Mouse (Mus musculus) intestine, embryonic 14.5 days (tissue): ENCODE results near the gene Dab2ip. TPM values are rescaled to one million over a fixed set of nuclear protein-coding genes. Genes with fewer than 3 reads are reported as not detected.

Source experiments
- ATAC-seq: fragments of 200-750 bp; cut with Nextera tagmentation; replicated peaks from 2 replicates; pipeline ENCODE4 v1.8.0; 2017; ENCODE audit warnings: low read depth, moderate number of reproducible peaks, moderate TSS enrichment, moderate library complexity; ENCODE audit not compliant: low FRiP score, low TSS enrichment
- DNase-seq: peaks from one replicate; pipeline ENCODE4 v3.0.0-alpha.2; 2018; ENCODE audit warnings: low spot score
- H3K27ac ChIP-seq: fragments of 300-500 bp; sonication (generic); 2 replicates; pipeline ENCODE4 v1.5.1; 2014; ENCODE audit warnings: low read depth, mild to moderate bottlenecking, control low read depth
- H3K27me3 ChIP-seq: fragments of 300-500 bp; sonication (generic); replicated peaks from 2 replicates; pipeline ENCODE4 v1.6.1; 2014; ENCODE audit warnings: low read length, control low read depth; ENCODE audit not compliant: control insufficient read depth, insufficient read depth
- H3K36me3 ChIP-seq: fragments of 300-500 bp; sonication (generic); 2 replicates; pipeline ENCODE4 v1.6.1; 2014; ENCODE audit warnings: low read length, control low read depth; ENCODE audit not compliant: control insufficient read depth, insufficient read depth
- H3K4me1 ChIP-seq: fragments of 300-500 bp; sonication (generic); replicated peaks from 2 replicates; pipeline ENCODE4 v1.6.1; 2014; ENCODE audit warnings: low read length, control low read depth, mixed read lengths; ENCODE audit not compliant: control insufficient read depth, insufficient read depth
- H3K4me2 ChIP-seq: fragments of 300-500 bp; sonication (generic); 2 replicates; pipeline ENCODE4 v1.6.1; 2014; ENCODE audit warnings: low read length
- H3K4me3 ChIP-seq: fragments of 300-500 bp; sonication (generic); 2 replicates; pipeline ENCODE4 v1.5.1; 2014; ENCODE audit warnings: low read depth, low read length, control low read depth, mixed read lengths
- H3K9ac ChIP-seq: fragments of 300-500 bp; sonication (generic); 2 replicates; pipeline ENCODE4 v1.6.1; 2014; ENCODE audit warnings: mild to moderate bottlenecking, low read length
- H3K9me3 ChIP-seq: fragments of 300-500 bp; sonication (generic); 2 replicates; pipeline ENCODE4 v1.6.1; 2016; ENCODE audit warnings: low read length, control low read depth; ENCODE audit not compliant: control insufficient read depth
- WGBS: fragments of 180-500 bp; shearing (Covaris S2); extraction: QIAGEN DNeasy Blood & Tissue Kit; methylation state at CpG from one replicate; pipeline ENCODE4 v1.1.7; 2014; 5-methylcytosine and 5-hydroxymethylcytosine counted together
- polyA plus RNA-seq: library from polyadenylated mRNA; unstranded; fragments of >200 nt; fragmentation: Nextera tagmentation; extraction: Ambion mirVana; gene quantifications from 2 replicates; pipeline ENCODE4 v1.2.1, GENCODE M21; 2014

Dab2ip gene
- 43.3 and 47.8 TPM in 2 replicates for polyA plus RNA-seq

DNA sequence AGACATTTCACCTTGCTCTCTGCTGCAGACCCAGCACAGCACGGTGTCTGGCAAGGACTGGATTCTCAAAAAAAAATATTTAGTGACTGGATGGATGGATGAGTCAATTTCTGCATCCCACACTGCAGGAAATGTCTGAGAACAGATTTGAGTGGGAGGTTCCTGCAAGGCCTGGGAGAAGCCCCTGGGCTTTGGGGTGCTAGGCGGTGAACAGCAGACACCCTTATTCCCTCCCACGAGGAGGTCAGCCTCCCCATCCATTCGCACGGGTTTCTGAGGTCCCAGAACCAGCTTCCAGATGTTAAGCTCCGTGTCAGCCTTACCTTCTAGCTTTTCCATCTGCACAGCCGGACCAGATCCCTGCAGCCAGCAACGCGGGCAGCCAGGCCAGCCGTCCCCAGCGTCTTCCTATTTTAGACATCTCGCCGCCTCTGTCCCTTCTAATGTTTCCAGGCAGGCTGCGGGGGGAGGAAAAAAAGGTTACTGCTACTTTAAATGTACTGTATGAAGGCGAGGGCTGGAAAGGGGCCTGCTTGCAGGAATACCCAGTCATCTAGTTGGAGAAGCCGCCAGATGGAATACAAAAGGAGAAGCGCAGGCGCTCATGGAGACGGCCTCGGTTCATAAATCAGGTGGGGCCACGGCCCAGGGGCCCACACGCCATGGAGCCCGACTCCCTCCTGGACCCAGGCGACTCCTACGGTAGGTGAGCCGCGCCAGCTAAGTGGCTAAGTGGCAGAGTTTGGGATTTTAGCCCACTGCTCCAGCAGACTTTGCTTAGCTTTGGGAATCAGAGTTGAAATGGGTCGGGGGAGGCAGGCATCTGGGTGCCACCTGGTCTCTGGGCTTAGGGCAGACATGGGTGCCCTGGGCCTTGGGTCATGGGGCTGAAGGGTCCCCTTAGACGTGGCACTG, at the start of gene Dab2ip:
Dab2ip (plus strand) TSS at position 356 of the 915 bp plus-strand sequence.
- ATAC-seq (peak; percentile 31; the same call in 1 of the 2 replicates), DNase-seq (peak; percentile 69)
- peak within 1 kb of the TSS; percentile 71 for H3K27ac ChIP-seq
- no peaks in the 10 kb centered on the region for H3K9me3 ChIP-seq
- H3K36me3 ChIP-seq = 0 out of 2 replicates have a peak, but pooled peaks cover 2% of the 10 kb centered on the region
- H3K4me2 ChIP-seq = peak within 1 kb of the TSS; percentile 45
- peak within 1 kb of the TSS; percentile 27 for H3K4me3 ChIP-seq
- no peaks in the 10 kb centered on the region for H3K27me3 ChIP-seq
- 36% methylated on average over 29 of the region's 29 CpGs for WGBS
- H3K9ac ChIP-seq = peak within 1 kb of the TSS; percentile 23
- H3K4me1 ChIP-seq = peaks cover 30% of the 10 kb centered on the region

DNA sequence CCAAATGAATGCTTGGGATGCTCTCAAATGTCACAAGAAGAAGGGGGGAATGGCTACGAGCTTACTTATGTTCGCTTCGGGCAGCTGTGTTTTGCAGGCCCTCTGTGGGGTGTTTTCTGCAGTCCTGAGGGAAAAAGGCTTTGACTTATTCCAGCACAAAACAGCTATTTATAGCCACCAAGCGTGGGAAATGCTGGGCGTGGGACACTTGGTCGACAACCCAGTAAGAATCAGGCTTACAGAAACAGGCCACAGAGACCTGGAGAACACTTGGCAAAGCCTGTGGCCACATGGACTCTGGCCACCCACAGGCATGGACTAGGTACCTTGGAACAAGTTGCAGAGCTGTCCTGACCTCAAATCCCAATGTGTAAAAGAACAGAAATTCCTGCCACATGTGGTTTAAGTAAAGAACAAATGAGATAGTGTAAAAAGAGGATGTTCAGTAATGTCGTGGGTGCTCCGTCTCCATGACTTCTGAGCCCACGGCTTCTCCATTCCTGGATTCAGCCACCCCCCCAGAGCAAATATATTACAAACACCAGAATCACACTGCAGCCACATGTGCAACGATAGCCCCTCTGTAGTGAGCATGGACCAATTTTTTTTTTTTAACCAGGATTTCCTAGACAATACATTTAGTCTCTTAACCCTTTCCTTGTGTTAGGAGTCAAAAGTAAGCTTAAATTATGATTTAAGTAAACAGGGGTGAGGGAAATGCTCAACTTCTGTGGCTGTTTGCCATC, 49.3 kb upstream of the Dab2ip start:
- 14% methylated on average over 10 of the region's 10 CpGs for WGBS
- Histone ChIP-seq H3K27me3 (no peaks in the 10 kb centered on the region), H3K4me3 (no peak overlapping the region), H3K9ac (no peak overlapping the region), H3K4me1 (peaks cover 57% of the 10 kb centered on the region), H3K36me3 (no peaks in the 10 kb centered on the region), H3K9me3 (no peaks in the 10 kb centered on the region), H3K4me2 (no peak overlapping the region), H3K27ac (peak overlapping the region; percentile 66)
- ATAC-seq = no peak
- no peak for DNase-seq

DNA sequence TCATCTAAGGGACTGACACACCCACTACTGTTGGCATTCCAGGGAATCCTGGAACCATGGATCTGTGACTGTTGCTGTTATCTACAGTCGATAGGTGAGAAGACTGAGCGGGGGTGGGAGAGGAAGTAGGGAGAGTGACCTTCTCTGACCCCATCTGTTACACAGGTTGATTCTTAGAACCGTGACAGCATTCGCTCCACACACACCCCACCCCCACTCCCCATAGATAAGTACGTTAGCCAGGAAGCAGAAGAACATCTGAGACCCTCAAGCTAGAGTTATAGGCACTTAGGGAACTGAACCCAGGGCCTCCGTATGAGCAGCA, 48.8 kb upstream of the Dab2ip start:
- Histone ChIP-seq H3K9ac (no peak overlapping the region), H3K9me3 (no peaks in the 10 kb centered on the region), H3K27me3 (no peaks in the 10 kb centered on the region), H3K36me3 (no peaks in the 10 kb centered on the region), H3K27ac (peak overlapping the region; percentile 66), H3K4me2 (no peak overlapping the region), H3K4me1 (peaks cover 57% of the 10 kb centered on the region), H3K4me3 (no peak overlapping the region)
- no peak for DNase-seq
- 23% methylated on average over 6 of the region's 6 CpGs for WGBS
- no peak for ATAC-seq

DNA sequence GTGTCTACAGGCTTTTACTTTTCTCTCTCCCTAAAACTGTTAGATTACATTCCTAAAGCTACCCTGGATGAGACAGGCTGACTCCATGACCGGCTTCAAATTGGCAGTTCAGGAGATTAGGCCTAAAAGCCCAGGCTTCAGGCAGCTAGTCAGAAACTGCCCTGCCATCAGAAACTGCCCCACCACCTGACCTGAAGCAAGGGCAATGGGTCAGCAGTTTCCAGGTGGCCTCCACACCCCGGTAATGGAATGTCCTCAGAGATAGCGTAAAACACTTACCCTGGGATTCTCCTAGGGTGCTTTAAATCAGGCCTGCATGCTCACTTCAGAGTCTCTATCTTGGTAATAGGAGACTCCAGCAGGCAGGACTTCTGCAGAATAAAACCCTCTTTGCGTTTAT, 48.2 kb upstream of the Dab2ip start:
- ATAC-seq (no peak), DNase-seq (no peak)
- H3K9ac ChIP-seq = no peak overlapping the region
- H3K9me3 ChIP-seq = no peaks in the 10 kb centered on the region
- H3K36me3 ChIP-seq = no peaks in the 10 kb centered on the region
- H3K4me2 ChIP-seq = no peak overlapping the region
- H3K4me3 ChIP-seq = no peak overlapping the region
- H3K27me3 ChIP-seq = no peaks in the 10 kb centered on the region
- WGBS = 43% methylated on average over 4 of the region's 4 CpGs
- peaks cover 57% of the 10 kb centered on the region for H3K4me1 ChIP-seq
- peak overlapping the region; percentile 66 for H3K27ac ChIP-seq

DNA sequence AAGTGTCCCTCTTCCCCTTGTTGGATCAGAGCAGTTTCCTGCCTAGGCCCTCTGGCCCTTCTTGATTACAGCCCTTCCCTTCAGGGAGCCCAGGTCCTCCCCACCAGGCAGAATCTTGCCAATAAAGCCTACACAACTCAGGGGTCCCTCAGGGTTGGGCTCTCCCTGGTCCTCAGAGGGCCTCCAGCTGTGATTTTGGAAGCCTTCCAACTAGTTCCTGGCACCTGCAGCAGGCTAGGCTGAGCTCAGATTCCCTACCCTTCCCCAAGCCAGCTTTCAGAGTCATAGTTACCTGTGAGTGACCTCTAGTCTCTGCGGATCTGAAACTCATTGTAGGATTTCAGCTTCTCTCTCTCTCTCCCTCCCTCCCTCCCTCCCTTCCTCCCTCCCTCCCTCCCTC, 47.1 kb upstream of the Dab2ip start:
- WGBS = 25% methylated on average over 1 of the region's 1 CpGs
- Histone ChIP-seq H3K27me3 (no peaks in the 10 kb centered on the region), H3K4me1 (peaks cover 53% of the 10 kb centered on the region), H3K9ac (no peak overlapping the region), H3K36me3 (no peaks in the 10 kb centered on the region), H3K9me3 (no peaks in the 10 kb centered on the region), H3K4me2 (no peak overlapping the region), H3K4me3 (no peak overlapping the region), H3K27ac (no peak overlapping the region)
- ATAC-seq = no peak
- no peak for DNase-seq

GRCm38 (mm10) chr2:35512226-35512625, 45.8 kb upstream of the Dab2ip start:
- no peak for ATAC-seq

GRCm38 (mm10) chr2:35514051-35514892, 43.8 kb upstream of the Dab2ip start:
- Histone ChIP-seq H3K36me3 (no peaks in the 10 kb centered on the region), H3K9me3 (0 out of 2 replicates have a peak, but pooled peaks cover 3% of the 10 kb centered on the region), H3K27me3 (no peaks in the 10 kb centered on the region), H3K4me2 (peak overlapping the region; percentile 33), H3K4me3 (no peak overlapping the region), H3K4me1 (peaks cover 27% of the 10 kb centered on the region), H3K27ac (peak overlapping the region; percentile 89), H3K9ac (peak overlapping the region; percentile 23; the same call in 1 of the 2 replicates)
- DNase-seq (peak; percentile 89), ATAC-seq (peak; percentile 80)
- 20% methylated on average over 14 of the region's 14 CpGs for WGBS

More at GRCm38 (mm10) chr2:35512226-35512625, 45.8 kb upstream of the Dab2ip start:
- Histone ChIP-seq H3K9me3 (no peaks in the 10 kb centered on the region), H3K4me1 (peaks cover 42% of the 10 kb centered on the region), H3K27me3 (no peaks in the 10 kb centered on the region), H3K4me3 (no peak overlapping the region), H3K9ac (no peak overlapping the region), H3K4me2 (no peak overlapping the region), H3K27ac (no peak overlapping the region), H3K36me3 (no peaks in the 10 kb centered on the region)
- 95% methylated on average over 4 of the region's 4 CpGs for WGBS
- DNase-seq = no peak

DNA sequence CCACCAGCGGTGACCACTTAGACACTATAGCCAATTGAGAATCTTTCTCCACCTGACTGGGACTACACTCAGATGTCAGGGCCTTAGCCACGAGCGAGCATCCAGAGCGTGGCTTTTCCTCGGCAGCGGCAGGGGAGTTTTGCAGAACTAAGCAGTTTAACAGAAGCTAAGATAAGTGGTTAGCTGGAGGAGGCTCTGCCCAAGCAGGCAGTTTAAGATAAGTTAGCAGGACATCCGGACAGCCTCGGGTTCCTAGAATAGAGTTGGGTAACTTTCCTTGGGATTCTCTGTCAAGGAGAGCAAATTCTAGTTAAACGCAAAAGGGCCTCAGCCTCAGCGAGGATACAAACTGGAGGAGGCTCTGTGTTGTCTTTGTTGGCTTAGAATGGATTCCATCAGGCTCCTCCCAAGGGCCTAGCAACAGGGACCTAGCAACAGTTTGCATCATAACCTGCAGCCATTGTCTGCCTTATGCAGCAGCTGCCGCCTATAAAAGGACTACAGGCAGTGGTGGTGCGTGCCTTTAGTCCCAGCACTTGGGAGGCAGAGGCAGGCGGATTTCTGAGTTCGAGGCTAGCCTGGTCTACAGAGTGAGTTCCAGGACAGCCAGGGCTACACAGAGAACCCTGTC, 31.3 kb upstream of the Dab2ip start:
- Histone ChIP-seq H3K9ac (no peak overlapping the region), H3K9me3 (no peaks in the 10 kb centered on the region), H3K36me3 (no peaks in the 10 kb centered on the region), H3K4me3 (no peak overlapping the region), H3K4me2 (no peak overlapping the region), H3K27me3 (no peaks in the 10 kb centered on the region), H3K27ac (no peak overlapping the region), H3K4me1 (no peaks in the 10 kb centered on the region)
- DNase-seq = no peak
- no peak for ATAC-seq
- WGBS = 93% methylated on average over 14 of the region's 14 CpGs
